Mouse (Mus musculus) olfactory bulb, adult 2 months (tissue): ENCODE data around the gene Drosha.

Experiments used
- CTCF ChIP-seq: fragments of 200-500 bp; IDR thresholded peaks from 2 replicates; pipeline ENCODE4 v1.5.1; 2012; ENCODE audit warnings: low read depth, mild to moderate bottlenecking, low read length, moderate library complexity; ENCODE audit not compliant: insufficient read depth
- POLR2A ChIP-seq: fragments of 200-500 bp; IDR thresholded peaks from 2 replicates; pipeline ENCODE4 v1.6.1; 2012; ENCODE audit warnings: mild to moderate bottlenecking, low read depth, low read length, moderate library complexity; ENCODE audit not compliant: insufficient read depth

DNA sequence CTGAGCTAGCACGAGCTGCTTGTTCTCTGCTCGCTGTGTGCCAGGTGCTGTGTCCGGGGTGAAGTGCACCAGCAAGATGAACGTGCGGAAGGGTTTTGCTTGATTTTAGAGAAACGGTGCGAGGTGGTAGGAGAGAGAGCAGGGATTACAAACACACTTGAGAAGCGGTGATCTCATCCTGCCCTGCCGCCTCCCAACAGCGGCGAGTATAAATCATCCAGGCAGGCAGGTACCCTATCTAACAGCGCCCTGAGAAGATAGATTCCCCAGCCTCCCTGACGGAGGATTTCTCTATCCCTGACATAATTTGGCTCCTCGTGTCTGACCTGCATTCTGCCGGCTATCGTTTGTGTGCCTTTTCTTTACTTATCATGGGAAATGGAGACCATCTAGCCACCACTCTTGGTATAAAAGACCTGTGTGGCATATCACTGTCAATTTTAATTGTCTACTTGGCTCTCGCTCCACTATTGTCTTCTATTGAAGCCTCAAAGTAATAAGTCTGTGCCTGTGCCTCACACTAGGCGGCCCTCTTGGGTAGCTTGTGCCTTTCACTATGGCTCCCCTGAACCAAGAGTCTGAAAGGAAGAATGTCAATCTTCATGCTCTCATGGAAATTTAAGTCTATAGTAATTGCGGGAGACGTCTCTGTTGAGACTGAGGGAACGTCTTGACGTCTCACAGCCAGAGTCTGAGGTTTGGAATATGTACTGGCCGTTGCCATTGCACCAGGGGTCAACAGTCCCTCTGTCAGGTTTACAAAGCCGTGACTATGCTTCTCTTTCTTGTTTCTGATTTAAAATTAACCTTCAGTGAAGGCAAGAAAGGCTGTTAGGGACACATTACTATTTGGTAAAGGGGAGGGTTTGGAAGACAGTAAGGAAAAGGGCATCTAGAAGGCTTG lies 95.6 kb downstream of the Drosha start:
- TF ChIP-seq POLR2A (no peak), CTCF (no peak)
